Mouse (Mus musculus) lung, embryonic 15.5 days (tissue): ENCODE measurements at regions not wholly inside any gene's neighbourhood (a gene's known extent, or its start where the extent isn't known, plus 50 kb on each side); places are given as distances from the start of the nearest gene placed in this dataset.

ENCODE experiments used
- ATAC-seq: fragments of 200-750 bp; cut with Nextera tagmentation; 2 replicates; pipeline ENCODE4 v1.8.0; 2017; ENCODE audit warnings: moderate number of reproducible peaks, borderline replicate concordance; ENCODE audit not compliant: low FRiP score, low TSS enrichment; ENCODE audit errors: extremely low read depth
- H3K27ac ChIP-seq: fragments of 300-500 bp; sonication (generic); 2 replicates; pipeline ENCODE4 v1.5.1; 2015; ENCODE audit warnings: moderate library complexity, mild to moderate bottlenecking, inconsistent platforms
- H3K27me3 ChIP-seq: fragments of 300-500 bp; sonication (generic); 2 replicates; pipeline ENCODE4 v1.6.1; 2015; ENCODE audit warnings: inconsistent platforms
- H3K36me3 ChIP-seq: fragments of 300-500 bp; sonication (generic); 2 replicates; pipeline ENCODE4 v1.6.1; 2015; ENCODE audit warnings: inconsistent platforms
- H3K4me1 ChIP-seq: fragments of 300-500 bp; sonication (generic); 2 replicates; pipeline ENCODE4 v1.6.1; 2015; ENCODE audit warnings: inconsistent platforms
- H3K4me2 ChIP-seq: fragments of 300-500 bp; sonication (generic); 2 replicates; pipeline ENCODE4 v1.6.1; 2015; ENCODE audit warnings: inconsistent platforms, mild to moderate bottlenecking, moderate library complexity
- H3K4me3 ChIP-seq: fragments of 300-500 bp; sonication (generic); 2 replicates; pipeline ENCODE4 v1.5.1; 2015; ENCODE audit warnings: mild to moderate bottlenecking, inconsistent platforms
- H3K9ac ChIP-seq: fragments of 300-500 bp; sonication (generic); 2 replicates; pipeline ENCODE4 v1.6.1; 2015; ENCODE audit warnings: inconsistent platforms
- H3K9me3 ChIP-seq: fragments of 300-500 bp; sonication (generic); 2 replicates; pipeline ENCODE4 v1.6.1; 2016; ENCODE audit warnings: inconsistent platforms
- WGBS: fragments of 180-500 bp; shearing (Covaris S2); methylation state at CpG from one replicate; pipeline ENCODE4 v1.1.7; 2015; 5-methylcytosine and 5-hydroxymethylcytosine counted together

- H3K4me3 ChIP-seq = no peak overlapping the region
- no peaks in the 10 kb centered on the region for H3K9me3 ChIP-seq
- 53% methylated on average over 3 of the region's 3 CpGs for WGBS
- H3K4me2 ChIP-seq = no peak overlapping the region
- H3K9ac ChIP-seq = no peak overlapping the region
- H3K27me3 ChIP-seq = no peaks in the 10 kb centered on the region
- H3K4me1 ChIP-seq = no peaks in the 10 kb centered on the region
- ATAC-seq = no peak
- no peak overlapping the region for H3K27ac ChIP-seq
- no peaks in the 10 kb centered on the region for H3K36me3 ChIP-seq
Measured at GRCm38 (mm10) chr14:24960875-24961274, 473.9 kb downstream of the Rps24 start.

DNA sequence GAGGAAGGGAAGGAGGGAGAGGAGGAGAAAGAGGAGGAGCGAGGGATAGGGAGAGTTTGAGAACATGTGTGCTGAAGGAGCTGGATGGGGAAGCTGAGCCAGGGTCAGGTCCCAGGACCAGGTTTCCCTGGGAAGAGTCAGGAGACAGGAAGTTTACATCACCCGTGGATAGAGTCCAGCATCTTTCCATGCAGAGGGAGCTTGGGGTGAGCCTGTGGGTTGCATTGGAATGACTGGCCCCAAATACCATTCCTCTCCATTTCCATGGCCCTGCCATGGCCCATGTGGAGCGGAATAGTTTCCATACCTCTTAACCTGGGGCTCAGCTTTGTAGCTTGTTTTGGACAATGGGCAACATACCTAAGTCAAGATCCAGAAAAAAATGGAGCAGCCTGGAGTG, 474.8 kb downstream of the Rps24 start:
- H3K4me1 ChIP-seq = no peaks in the 10 kb centered on the region
- H3K4me3 ChIP-seq = no peak overlapping the region
- H3K36me3 ChIP-seq = no peaks in the 10 kb centered on the region
- no peak overlapping the region for H3K27ac ChIP-seq
- no peaks in the 10 kb centered on the region for H3K9me3 ChIP-seq
- H3K27me3 ChIP-seq = no peaks in the 10 kb centered on the region
- no peak for ATAC-seq
- WGBS = 76% methylated on average over 3 of the region's 3 CpGs
- H3K9ac ChIP-seq = no peak overlapping the region
- H3K4me2 ChIP-seq = no peak overlapping the region

- no peak overlapping the region for H3K4me3 ChIP-seq
- 70% methylated on average over 2 of the region's 2 CpGs for WGBS
- no peaks in the 10 kb centered on the region for H3K27me3 ChIP-seq
- H3K9me3 ChIP-seq = no peaks in the 10 kb centered on the region
- no peak overlapping the region for H3K4me2 ChIP-seq
- no peak overlapping the region for H3K9ac ChIP-seq
- H3K36me3 ChIP-seq = no peaks in the 10 kb centered on the region
- H3K4me1 ChIP-seq = no peaks in the 10 kb centered on the region
- ATAC-seq = no peak
- H3K27ac ChIP-seq = no peak overlapping the region
Measured at GRCm38 (mm10) chr14:24969584-24969983, 482.7 kb downstream of the Rps24 start.

- no peaks in the 10 kb centered on the region for H3K9me3 ChIP-seq
- 92% methylated on average over 7 of the region's 7 CpGs for WGBS
- no peaks in the 10 kb centered on the region for H3K36me3 ChIP-seq
- H3K27me3 ChIP-seq = no peaks in the 10 kb centered on the region
- H3K27ac ChIP-seq = no peak overlapping the region
- no peak for ATAC-seq
- H3K4me3 ChIP-seq = no peak overlapping the region
- no peaks in the 10 kb centered on the region for H3K4me1 ChIP-seq
- H3K9ac ChIP-seq = no peak overlapping the region
- H3K4me2 ChIP-seq = no peak overlapping the region
Measured at GRCm38 (mm10) chr14:24972357-24972756, 485.4 kb downstream of the Rps24 start.

DNA sequence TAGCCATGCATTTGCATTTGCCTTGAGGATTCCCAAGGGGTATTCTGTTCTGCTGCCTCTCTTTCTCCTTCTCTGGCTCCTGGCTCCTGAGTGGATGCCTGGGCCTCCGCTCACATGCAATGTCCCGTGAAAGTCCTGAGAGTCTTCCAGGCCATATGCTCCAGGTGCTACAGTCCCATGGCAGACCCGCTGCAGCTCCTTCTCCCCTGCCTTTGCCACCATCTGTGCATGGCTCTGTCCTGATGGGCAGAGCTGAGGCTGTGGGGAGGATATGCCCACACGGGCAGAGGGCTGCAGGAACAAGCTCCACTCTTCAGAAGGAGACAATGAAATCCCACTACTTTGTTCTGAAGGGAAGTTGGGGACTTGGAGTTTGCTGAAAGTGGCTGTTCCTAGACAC, 485.9 kb upstream of the Zmiz1 start:
- ATAC-seq = no peak
- Histone ChIP-seq H3K27ac (no peak overlapping the region), H3K9ac (no peak overlapping the region), H3K4me3 (no peak overlapping the region), H3K36me3 (no peaks in the 10 kb centered on the region), H3K4me1 (no peaks in the 10 kb centered on the region), H3K4me2 (no peak overlapping the region), H3K27me3 (no peaks in the 10 kb centered on the region), H3K9me3 (no peaks in the 10 kb centered on the region)
- WGBS = 79% methylated on average over 4 of the region's 4 CpGs

DNA sequence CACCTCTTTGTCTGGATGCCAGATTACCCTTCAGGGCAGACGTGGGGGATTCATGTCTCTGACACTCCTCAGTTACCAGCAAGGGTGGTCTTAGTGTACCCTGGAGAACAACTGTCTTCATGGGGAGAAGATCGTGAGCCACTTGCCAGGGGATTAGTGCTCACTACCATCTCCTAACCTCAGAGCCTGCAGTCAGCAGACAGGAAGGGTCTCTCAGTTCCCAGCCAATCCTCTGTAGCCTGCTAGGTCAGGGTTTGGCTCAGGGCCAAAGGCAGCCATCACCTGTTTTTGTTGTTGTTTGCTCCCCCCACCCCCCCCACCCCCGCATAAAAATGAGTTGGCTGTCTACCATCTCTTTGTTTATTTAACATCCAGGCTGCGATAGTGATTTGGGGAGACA, 485.4 kb upstream of the Zmiz1 start:
- 36% methylated on average over 4 of the region's 4 CpGs for WGBS
- Histone ChIP-seq H3K4me2 (no peak overlapping the region), H3K4me1 (no peaks in the 10 kb centered on the region), H3K27ac (no peak overlapping the region), H3K9ac (no peak overlapping the region), H3K4me3 (no peak overlapping the region), H3K27me3 (no peaks in the 10 kb centered on the region), H3K9me3 (no peaks in the 10 kb centered on the region), H3K36me3 (no peaks in the 10 kb centered on the region)
- ATAC-seq = no peak

- Histone ChIP-seq H3K27ac (no peak overlapping the region), H3K4me2 (no peak overlapping the region), H3K27me3 (no peaks in the 10 kb centered on the region), H3K4me1 (no peaks in the 10 kb centered on the region), H3K9ac (no peak overlapping the region), H3K9me3 (no peaks in the 10 kb centered on the region), H3K4me3 (no peak overlapping the region), H3K36me3 (no peaks in the 10 kb centered on the region)
- 84% methylated on average over 8 of the region's 8 CpGs for WGBS
- no peak for ATAC-seq
Measured at GRCm38 (mm10) chr14:24982489-24982888, 476.5 kb upstream of the Zmiz1 start.

DNA sequence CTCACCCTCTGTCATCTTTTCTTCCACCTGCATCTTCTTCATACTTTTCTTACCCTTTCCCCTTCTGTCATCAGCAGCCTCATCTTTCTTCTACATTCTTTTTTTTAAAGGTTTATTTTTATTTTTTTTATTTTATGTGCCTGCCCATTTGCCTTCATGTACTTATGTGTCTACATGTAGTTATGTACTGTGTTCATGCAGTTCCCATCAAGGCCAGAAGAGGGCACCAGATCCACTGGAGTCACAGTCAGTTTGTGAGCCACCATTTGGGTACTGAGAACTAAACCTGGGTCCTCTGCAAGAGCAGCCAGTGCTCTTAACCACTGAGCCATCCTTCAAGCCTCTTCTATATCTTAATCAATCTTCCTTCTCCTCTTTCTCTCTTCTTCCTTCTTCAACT, 475.7 kb upstream of the Zmiz1 start:
- H3K4me2 ChIP-seq = no peak overlapping the region
- no peaks in the 10 kb centered on the region for H3K9me3 ChIP-seq
- H3K27ac ChIP-seq = no peak overlapping the region
- no peak overlapping the region for H3K4me3 ChIP-seq
- no peak overlapping the region for H3K9ac ChIP-seq
- H3K27me3 ChIP-seq = no peaks in the 10 kb centered on the region
- H3K36me3 ChIP-seq = no peaks in the 10 kb centered on the region
- no peak for ATAC-seq
- no peaks in the 10 kb centered on the region for H3K4me1 ChIP-seq

DNA sequence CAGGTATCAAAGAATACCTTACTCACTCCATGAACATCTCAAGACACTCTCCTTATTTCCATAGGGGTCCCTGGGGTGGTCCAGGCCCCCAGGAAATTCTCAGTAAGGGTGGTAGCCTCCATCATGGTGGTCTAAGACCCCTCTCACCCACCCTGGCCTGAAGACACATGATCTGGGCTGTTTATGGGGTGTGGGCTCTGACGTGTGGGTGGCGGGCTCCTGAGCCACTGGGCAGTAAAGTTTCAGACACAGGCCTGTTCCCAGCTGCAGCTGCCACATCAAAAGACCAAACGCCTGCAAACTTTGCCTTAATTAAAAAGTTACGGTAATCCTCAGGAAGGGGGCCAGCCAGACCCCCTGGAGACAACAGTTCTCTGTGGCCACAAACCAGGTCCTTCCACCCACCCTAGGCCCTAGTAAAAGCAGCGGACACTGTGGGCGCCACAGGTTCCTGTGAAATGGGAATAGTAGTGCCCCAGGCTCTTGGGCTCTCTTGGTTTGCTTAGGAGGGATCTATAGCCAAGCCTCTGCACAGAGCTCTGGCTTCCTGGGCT, 473.1 kb upstream of the Zmiz1 start:
- WGBS = 69% methylated on average over 6 of the region's 6 CpGs
- Histone ChIP-seq H3K27ac (no peak overlapping the region), H3K9ac (no peak overlapping the region), H3K9me3 (no peaks in the 10 kb centered on the region), H3K27me3 (no peaks in the 10 kb centered on the region), H3K4me3 (no peak overlapping the region), H3K4me1 (0 out of 2 replicates have a peak, but pooled peaks cover 3% of the 10 kb centered on the region), H3K36me3 (no peaks in the 10 kb centered on the region), H3K4me2 (no peak overlapping the region)
- no peak for ATAC-seq

DNA sequence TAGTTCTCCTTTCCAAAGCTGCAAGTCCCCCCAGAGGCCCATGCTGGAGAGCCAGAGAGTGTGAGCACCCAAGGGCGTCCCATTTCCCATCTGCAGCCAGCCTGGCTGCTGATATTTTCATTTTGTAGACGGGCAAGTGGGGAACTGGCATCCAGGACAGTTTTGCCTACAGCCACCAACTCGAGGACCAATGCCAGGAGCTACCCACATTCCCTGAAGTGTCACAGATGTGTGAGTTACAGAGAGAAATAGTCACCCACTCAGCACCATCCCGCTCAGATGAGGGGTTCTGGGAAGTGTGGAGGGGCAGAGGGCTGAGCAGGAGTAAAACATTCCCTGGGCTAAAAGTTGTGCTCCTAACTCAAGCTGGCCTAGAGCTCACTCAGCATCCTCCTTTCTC, 472.6 kb upstream of the Zmiz1 start:
- no peaks in the 10 kb centered on the region for H3K36me3 ChIP-seq
- ATAC-seq = no peak

GRCm38 (mm10) chr14:24993751-24994658, 465.0 kb upstream of the Zmiz1 start:
- Histone ChIP-seq H3K9ac (no peak overlapping the region), H3K4me1 (peaks cover 15% of the 10 kb centered on the region), H3K27ac (peak overlapping the region; percentile 6; the same call in 1 of the 2 replicates), H3K36me3 (no peaks in the 10 kb centered on the region), H3K27me3 (no peaks in the 10 kb centered on the region), H3K9me3 (peaks cover 5% of the 10 kb centered on the region; the same call in 1 of the 2 replicates), H3K4me3 (no peak overlapping the region), H3K4me2 (peak overlapping the region; percentile 18)
- ATAC-seq = no peak
- 21% methylated on average over 21 of the region's 21 CpGs for WGBS

More for the DNA sequence above, 472.6 kb upstream of the Zmiz1 start:
- H3K27me3 ChIP-seq = no peaks in the 10 kb centered on the region
- H3K4me2 ChIP-seq = no peak overlapping the region
- WGBS = 74% methylated on average over 4 of the region's 4 CpGs
- H3K4me1 ChIP-seq = 0 out of 2 replicates have a peak, but pooled peaks cover 3% of the 10 kb centered on the region
- no peak overlapping the region for H3K4me3 ChIP-seq
- no peak overlapping the region for H3K9ac ChIP-seq
- H3K9me3 ChIP-seq = no peaks in the 10 kb centered on the region
- no peak overlapping the region for H3K27ac ChIP-seq

DNA sequence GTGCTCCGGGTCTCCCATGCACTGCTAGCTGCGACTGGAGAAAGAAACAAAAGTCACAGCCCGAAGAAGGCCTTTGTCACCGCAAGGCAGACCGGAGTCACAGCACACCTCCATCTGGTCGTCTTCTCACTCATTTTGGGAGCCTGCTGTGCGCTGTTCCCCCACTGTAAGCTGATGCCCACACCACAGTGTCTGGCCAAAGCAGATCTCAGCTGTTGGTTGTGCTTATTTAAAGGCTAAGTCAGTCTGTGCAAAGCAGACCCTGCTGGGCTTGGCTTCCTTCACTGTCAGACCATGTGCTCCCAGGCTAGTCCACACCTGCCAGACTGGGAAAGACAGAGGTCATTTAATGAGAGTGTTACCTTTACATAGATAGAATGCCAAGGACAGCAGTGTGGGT, 463.8 kb upstream of the Zmiz1 start:
- WGBS = 59% methylated on average over 7 of the region's 7 CpGs
- Histone ChIP-seq H3K27ac (no peak overlapping the region), H3K4me3 (no peak overlapping the region), H3K27me3 (no peaks in the 10 kb centered on the region), H3K9ac (no peak overlapping the region), H3K4me1 (peaks cover 15% of the 10 kb centered on the region), H3K9me3 (peaks cover 5% of the 10 kb centered on the region; the same call in 1 of the 2 replicates), H3K36me3 (no peaks in the 10 kb centered on the region), H3K4me2 (no peak overlapping the region)
- ATAC-seq = no peak
